Mouse (Mus musculus) 3T3-L1 (cell line): ENCODE measurements around the gene Mup7.
"Not testable (repeated sequence)": the region's sequence is repeated elsewhere in the genome, so short reads cannot be mapped to it uniquely, and the experiment has no call there.

Source experiments
- DNase-seq: peaks from one replicate; pipeline ENCODE4 v3.0.0-alpha.2; 2015; ENCODE audit warnings: low read depth, low spot score

Gene Mup7

DNA sequence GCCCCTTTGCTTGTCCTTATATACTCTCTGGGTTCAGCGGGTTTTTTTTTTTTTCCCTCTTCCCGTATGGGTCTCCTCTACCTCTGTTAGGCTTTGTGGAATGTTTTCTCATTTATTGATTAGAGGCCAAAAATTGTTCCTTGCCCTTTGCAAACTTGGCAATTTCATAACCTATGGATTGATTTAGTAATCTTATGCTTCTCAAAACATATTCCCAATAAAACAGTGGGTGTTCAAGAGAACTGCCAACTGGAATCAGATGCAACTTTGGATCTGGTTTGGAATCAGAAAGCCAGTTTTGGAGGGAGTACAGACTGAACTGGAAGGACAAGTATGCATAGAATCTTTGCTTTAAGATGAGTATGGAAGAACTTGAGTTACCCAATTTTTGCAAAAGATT lies at the start of gene Mup7:
Gene Mup7, minus strand, starts transcription at position 101 of the 400 bp plus-strand sequence.
- DNase-seq: not testable (repeated sequence)

DNA sequence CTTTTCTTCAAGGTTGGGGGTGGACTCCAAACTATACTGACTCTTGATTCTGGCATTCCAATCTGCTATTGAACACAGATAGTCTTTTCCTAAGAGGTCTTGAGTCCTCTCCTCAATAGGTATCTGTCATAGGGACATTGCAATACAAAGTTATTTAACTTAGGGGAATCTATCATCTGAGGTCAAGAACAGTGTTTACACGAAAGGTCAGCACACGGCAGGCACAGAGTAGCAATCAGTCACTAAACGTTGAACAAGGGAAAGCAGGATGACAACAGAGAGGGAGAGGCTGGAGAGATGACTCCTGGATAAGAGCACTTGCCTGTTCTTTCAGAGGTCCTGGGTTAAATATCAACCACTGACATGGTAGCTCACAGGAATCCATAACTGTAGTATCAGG lies 9.6 kb upstream of the Mup7 start:
- DNase-seq: not testable (repeated sequence)

DNA sequence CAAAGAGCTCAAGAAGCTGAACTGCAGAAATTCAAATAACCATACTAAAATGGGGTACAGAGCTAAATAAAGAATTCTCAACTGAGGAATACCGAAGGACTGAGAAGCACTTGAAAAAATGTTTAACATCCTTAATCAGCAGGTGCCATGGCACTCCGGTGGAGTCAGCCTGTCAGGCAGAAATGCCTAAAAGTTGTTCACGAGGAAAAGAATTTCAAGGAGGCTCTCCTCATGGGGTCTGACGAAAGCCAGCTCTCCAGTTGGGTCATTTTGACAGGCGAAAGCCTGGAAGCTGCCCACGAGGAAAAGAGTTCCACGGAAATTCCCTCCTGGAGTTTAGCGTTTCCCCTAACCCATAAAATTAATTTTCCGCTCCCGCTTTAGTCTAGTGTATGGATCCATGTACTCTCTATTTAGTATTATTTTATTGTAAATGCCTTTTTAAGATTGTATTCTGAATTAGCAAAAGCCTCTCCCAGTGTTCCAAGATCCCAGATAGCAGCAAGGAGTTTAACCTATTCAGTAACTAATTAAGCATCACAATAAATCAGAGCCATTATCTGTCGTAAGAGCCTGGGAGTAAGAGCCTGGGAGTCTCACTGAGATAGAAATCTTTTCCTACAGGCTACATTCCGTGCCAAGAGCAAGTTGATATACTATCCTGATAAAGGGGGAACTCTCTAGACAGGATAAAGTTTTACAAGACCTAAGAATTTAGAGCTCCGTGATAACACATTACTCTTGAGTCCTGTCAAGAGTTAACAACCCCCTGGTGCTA lies 40.8 kb downstream of the Mup7 start:
- not testable (repeated sequence) for DNase-seq

DNA sequence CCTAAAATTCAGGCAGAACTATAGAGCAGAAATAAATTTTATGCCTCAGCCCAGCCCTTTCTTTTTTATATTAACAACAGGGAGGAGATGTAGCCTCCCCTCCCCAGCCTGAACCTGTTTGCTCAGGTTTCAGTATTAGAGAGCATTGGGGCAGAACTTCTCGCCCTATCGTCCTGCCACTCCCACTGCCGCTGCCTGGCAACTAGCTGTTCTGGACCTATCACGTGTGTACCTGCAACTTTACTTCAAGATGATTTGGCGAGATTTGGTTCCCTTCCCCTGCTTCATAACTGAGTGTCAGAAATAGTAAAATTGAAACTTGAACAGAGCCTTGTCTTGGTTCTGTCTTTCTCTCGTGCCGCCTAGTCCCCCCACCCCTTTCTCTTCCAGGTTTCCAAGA lies 50.1 kb downstream of the Mup7 start:
- DNase-seq: not testable (repeated sequence)
